Mouse (Mus musculus) forebrain, embryonic 12.5 days (tissue): ENCODE data around the gene Medag. TPM values are rescaled to one million over a fixed set of nuclear protein-coding genes. Genes with fewer than 3 reads are reported as not detected.

Source experiments
- ATAC-seq: fragments of 200-750 bp; cut with Nextera tagmentation; 2 replicates; pipeline ENCODE4 v1.8.0; 2017; ENCODE audit warnings: moderate TSS enrichment; ENCODE audit not compliant: low FRiP score
- H3K27ac ChIP-seq: fragments of 300-500 bp; sonication (generic); 2 replicates; pipeline ENCODE4 v1.5.1; 2016; ENCODE audit warnings: mild to moderate bottlenecking
- H3K27me3 ChIP-seq: fragments of 300-500 bp; sonication (generic); 2 replicates; pipeline ENCODE4 v1.6.1; 2016; ENCODE audit warnings: mild to moderate bottlenecking
- H3K36me3 ChIP-seq: fragments of 300-500 bp; sonication (generic); replicated peaks from 2 replicates; pipeline ENCODE4 v1.6.1; 2016; ENCODE audit warnings: mild to moderate bottlenecking
- H3K4me1 ChIP-seq: fragments of 300-500 bp; sonication (generic); 2 replicates; pipeline ENCODE4 v1.6.1; 2016
- H3K4me2 ChIP-seq: fragments of 300-500 bp; sonication (generic); 2 replicates; pipeline ENCODE4 v1.6.1; 2016; ENCODE audit warnings: mild to moderate bottlenecking, moderate library complexity
- H3K4me3 ChIP-seq: fragments of 300-500 bp; sonication (generic); replicated peaks from 2 replicates; pipeline ENCODE4 v1.5.1; 2016; ENCODE audit warnings: mild to moderate bottlenecking
- H3K9ac ChIP-seq: fragments of 300-500 bp; sonication (generic); 2 replicates; pipeline ENCODE4 v1.6.1; 2016; ENCODE audit warnings: mild to moderate bottlenecking
- H3K9me3 ChIP-seq: fragments of 300-500 bp; sonication (generic); 2 replicates; pipeline ENCODE4 v1.6.1; 2016
- WGBS: fragments of 180-500 bp; shearing (Covaris S2); methylation state at CpG from one replicate; pipeline ENCODE4 v1.1.7; 2016; 5-methylcytosine and 5-hydroxymethylcytosine counted together
- polyA plus RNA-seq: library from polyadenylated mRNA; unstranded; fragments of >200 nt; fragmentation: Nextera tagmentation; extraction: Ambion mirVana; gene quantifications from 2 replicates; pipeline ENCODE4 v1.2.1, GENCODE M21; 2016

Medag gene
- polyA plus RNA-seq, 1 experiment from 2014 or later, result 1.3 TPM

DNA sequence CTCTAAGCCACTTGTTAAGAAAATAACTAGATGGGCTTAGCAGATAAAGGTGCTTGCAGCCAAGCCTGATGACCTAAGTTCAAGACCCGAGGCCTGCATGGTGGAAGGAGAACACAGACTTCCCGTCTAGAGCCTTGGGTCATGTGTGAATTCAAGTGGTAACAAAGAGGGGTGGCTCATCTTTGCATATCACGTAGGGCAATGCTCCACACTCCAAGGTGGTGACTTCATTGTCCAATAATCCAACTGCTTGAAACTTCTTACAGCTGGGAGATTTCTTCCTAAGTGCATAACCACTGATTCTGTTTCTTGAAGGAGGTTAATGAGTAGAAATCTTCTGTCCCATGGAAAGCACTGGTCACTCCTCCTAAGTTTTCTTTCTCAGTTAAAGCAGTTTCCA lies 50.5 kb downstream of the Medag start:
- Histone ChIP-seq H3K27me3 (no peaks in the 10 kb centered on the region), H3K4me1 (peaks cover 34% of the 10 kb centered on the region), H3K4me3 (no peak overlapping the region), H3K9me3 (no peaks in the 10 kb centered on the region), H3K27ac (no peak overlapping the region), H3K9ac (no peak overlapping the region), H3K4me2 (no peak overlapping the region), H3K36me3 (no peaks in the 10 kb centered on the region)
- ATAC-seq, result no peak
- WGBS, result 79% methylated on average over 3 of the region's 3 CpGs

- H3K27ac ChIP-seq, result no peak overlapping the region
- 58% methylated on average over 4 of the region's 5 CpGs for WGBS
- H3K4me1 ChIP-seq, result peaks cover 22% of the 10 kb centered on the region
- no peaks in the 10 kb centered on the region for H3K27me3 ChIP-seq
- H3K4me3 ChIP-seq, result no peak overlapping the region
- no peak overlapping the region for H3K4me2 ChIP-seq
- ATAC-seq, result no peak
- no peaks in the 10 kb centered on the region for H3K9me3 ChIP-seq
- H3K36me3 ChIP-seq, result no peaks in the 10 kb centered on the region
- no peak overlapping the region for H3K9ac ChIP-seq
Measured at GRCm38 (mm10) chr5:149465305-149465704, 53.8 kb downstream of the Medag start.

- H3K27me3 ChIP-seq, result no peaks in the 10 kb centered on the region
- H3K4me3 ChIP-seq, result no peak overlapping the region
- H3K4me1 ChIP-seq, result no peaks in the 10 kb centered on the region
- H3K4me2 ChIP-seq, result no peak overlapping the region
- H3K9me3 ChIP-seq, result 0 out of 2 replicates have a peak, but pooled peaks cover 7% of the 10 kb centered on the region
- no peak overlapping the region for H3K27ac ChIP-seq
- WGBS, result 92% methylated on average over 9 of the region's 9 CpGs
- ATAC-seq, result no peak
- no peak overlapping the region for H3K9ac ChIP-seq
- no peaks in the 10 kb centered on the region for H3K36me3 ChIP-seq
Measured at GRCm38 (mm10) chr5:149474142-149474541, 62.6 kb downstream of the Medag start.

GRCm38 (mm10) chr5:149474701-149475468 lies 63.3 kb downstream of the Medag start:
- Histone ChIP-seq H3K4me2 (no peak overlapping the region), H3K9me3 (0 out of 2 replicates have a peak, but pooled peaks cover 7% of the 10 kb centered on the region), H3K27ac (no peak overlapping the region), H3K27me3 (no peaks in the 10 kb centered on the region), H3K4me3 (no peak overlapping the region), H3K36me3 (no peaks in the 10 kb centered on the region), H3K9ac (no peak overlapping the region), H3K4me1 (no peaks in the 10 kb centered on the region)
- no peak for ATAC-seq
- WGBS, result 86% methylated on average over 16 of the region's 16 CpGs

Other genes starting within 250 kb of the Medag start
- gene Uspl1, start 227.4 kb upstream of the Medag start, polyA plus RNA-seq, result 71.6 and 73.8 TPM in 2 replicates
- gene Hmgb1, start 227.3 kb upstream of the Medag start, polyA plus RNA-seq, result 1,906 and 2,082 TPM in 2 replicates
- 5.6 and 6.2 TPM in 2 replicates for gene Alox5ap, start 147.0 kb upstream of the Medag start, polyA plus RNA-seq
- gene Tex26, start 27.9 kb downstream of the Medag start, polyA plus RNA-seq, result 2.0 and 2.9 TPM in 2 replicates
- 0.17 and 0.68 TPM in 2 replicates for gene Wdr95, start 116.9 kb downstream of the Medag start, polyA plus RNA-seq
- 123 and 129 TPM in 2 replicates for gene Hsph1, start 224.6 kb downstream of the Medag start, polyA plus RNA-seq